Mouse (Mus musculus) skeletal muscle tissue, adult 2 months (tissue): ENCODE measurements around the gene Tacr1.

ENCODE experiments used
- DNase-seq: peaks from one replicate; pipeline ENCODE4 v3.0.0-alpha.2; 2012; ENCODE audit warnings: low read depth, low spot score

Gene Tacr1

DNA sequence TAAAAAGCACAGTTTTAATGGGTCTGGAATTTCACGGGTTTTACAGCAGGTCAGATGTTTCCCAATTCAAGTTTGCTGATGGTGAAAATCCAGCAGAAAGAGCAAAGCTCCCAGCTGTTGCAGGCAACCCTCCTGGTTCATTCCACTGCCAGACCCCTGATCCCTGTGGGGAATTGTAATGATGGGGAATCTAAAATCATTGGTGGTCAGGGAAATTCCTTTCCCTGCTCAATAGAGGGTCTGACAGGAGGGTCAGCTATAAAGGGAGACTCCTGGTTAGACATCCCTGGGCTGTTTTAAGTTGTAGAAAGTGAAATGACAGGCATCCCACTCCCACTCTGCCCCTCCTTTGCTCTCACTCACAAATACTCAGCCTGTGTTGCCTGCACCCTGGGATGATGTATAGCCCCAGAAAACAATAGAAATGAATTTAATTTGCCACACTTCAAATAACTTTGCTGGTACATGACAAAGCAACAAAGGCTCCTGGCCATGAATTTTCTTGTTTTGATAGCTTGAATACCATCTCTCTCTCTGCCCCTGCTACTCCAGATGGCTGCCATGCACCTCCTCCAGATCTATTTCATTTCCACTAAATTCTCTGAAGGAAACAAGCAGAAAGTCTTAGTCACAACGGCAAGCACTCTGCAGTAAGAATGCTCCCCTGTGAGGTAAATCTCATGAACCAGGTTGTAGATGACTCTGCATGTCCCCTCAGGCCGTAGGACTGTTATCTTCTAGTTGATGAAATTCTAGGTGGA lies 123.2 kb downstream of the Tacr1 start:
- no peak for DNase-seq

DNA sequence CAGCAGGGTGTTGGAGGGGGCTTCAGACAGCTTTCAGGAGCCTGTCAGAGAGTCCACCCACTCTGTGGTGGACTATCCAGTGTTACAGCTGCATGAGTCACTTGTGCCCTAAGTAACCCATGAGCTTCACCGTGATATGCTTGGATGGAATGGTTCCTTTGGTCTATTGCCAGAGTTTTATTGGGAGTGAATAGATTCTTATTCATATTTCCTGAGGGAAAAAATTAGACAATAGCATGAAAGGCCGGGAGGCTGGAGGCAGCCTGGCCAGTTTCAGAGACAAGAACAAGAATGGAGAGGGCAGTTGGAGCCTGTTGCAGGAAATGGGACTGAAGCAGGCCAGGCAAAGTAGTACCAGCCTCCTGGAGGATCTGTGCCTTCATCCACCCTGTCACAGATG lies 126.5 kb downstream of the Tacr1 start:
- no peak for DNase-seq

DNA sequence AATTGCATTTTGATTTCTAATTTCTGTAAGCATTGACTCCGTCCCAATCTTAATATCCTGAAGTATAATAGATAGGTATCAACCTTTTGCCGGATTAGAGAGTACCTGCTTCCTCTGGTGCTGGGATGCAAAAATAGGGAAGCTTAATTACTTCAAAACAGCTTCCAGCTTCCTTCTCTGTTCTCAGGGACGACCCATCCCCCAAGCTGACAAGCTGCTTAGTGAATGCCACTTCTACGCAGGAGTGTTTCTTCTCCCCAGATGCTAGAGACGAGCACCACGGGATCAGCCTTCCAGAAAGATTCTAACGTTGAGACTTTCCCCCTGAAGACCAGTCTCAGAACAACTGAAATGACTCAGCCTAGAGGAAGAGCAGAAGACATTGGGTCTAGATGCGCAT lies 134.5 kb downstream of the Tacr1 start:
- no peak for DNase-seq

DNA sequence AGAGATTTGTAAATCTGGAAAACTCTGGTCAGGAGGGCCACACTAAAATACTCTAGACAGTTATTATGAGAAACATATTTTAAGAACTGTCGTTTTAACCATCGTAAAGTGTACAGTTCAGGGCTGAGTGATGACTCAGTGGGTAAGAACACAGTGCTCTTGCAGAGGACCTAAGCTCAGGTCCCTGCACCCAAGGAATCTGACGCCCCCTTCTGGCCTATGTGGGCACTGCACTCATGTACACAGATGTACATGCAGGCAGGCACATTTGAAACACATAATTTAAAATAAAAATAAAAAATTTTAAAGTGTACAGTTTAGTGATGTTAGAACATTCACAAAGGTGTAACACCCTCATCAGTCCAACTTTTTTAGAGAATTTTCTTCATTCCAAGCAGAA lies 147.1 kb downstream of the Tacr1 start:
- DNase-seq, result no peak

DNA sequence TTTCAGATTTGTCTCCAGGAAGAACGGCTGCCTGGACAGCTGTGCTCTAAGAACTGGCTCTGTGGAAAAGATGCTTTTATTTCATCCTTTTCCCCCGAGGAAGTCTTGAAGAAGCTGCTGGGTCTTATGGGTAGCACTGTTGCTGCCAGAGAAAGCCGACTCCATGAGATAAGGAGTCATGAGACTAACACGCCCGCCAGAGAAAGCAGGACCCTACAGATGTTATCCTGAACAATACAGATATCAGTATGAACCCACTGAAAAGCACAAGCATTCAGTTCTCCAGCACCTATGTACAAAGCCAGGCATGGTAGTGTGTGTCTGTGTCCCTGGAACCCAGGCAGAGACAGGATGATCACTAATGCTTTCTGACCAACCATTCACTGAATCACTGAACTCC lies 173.3 kb downstream of the Tacr1 start:
- no peak for DNase-seq

DNA sequence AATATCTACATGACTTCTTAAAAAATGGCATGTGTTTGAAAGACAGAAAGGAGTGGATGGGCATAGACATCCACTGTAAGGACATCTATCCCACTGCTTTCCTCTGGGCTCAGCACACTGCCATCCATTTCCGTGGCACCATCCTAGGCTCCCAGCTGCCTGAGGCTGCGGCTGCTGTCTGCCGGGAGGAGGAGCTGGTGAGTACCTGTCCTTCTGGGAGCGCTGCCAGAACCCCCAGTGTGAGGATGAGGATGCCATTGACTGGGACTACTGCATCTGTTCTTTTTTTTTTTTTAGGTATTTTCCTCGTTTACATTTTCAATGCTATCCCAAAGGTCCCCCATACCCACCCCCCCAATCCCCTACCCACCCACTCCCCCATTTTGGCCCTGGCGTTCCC lies 183.3 kb downstream of the Tacr1 start:
- DNase-seq, result no peak

DNA sequence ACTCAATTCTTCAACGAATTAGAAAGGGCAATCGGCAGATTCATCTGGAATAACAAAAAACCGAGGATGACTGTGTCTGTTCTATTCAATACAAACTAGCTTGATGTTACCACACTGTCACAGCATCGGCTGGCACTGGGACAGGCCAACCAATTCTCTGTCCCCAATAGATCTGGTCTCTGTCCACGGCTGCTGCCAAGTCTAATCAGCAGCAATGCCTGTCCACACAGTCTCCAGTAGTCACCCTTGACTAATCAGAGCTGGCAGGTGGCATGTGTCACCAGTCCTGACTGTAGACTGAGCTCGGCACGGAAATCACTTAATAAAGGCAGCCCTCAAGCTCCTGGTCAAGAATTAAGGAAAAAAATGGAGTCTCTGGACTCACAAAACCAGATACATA lies 187.3 kb downstream of the Tacr1 start:
- DNase-seq, result no peak

DNA sequence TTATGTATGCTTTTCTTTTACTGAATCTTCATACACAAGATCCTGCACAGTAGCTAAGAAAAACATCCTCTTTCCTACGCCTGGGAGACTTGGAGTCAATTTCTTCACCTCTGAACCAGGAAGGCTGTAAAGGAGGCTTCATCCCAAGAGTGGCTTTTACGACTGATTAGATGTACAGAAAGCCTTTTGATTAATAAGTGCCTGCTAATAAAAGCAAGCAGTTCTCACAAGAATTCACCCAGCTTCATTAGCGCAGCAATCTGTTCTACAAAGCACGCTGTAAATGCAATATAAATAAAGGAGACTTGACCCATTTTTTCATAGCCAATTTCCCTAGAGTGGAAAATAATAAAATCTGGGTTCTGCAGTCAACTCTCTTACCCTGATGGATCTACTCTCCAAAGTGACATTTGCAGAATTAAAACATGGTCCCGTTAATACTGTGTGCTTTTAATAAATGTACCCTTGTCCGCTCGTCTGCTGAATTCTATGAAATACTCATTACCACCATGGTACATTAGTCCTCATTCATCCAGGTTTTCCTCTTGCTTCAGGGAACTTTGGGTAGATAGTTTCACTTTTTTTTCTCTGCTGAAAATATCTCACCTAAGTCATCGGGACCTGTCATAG lies 193.4 kb downstream of the Tacr1 start:
- no peak for DNase-seq

DNA sequence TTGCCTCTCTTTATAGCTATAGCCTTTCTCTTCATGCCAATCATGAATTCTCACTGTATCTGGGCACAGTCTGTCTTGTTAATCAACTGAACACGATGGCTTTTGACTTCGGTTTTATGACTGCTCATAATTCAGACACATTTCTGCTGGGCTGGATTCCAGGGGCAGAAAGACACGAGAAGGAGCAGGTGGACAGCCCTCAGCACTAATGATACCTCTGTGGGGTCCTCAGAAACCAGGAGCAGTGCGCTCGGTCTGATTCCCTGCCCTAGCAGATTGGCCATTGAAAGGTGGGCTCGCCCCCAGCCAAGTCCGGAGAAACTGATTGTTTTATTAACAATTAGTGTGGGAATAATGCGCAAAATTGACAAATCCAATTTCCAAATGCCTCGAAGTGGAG lies 201.1 kb downstream of the Tacr1 start:
- DNase-seq, result no peak

DNA sequence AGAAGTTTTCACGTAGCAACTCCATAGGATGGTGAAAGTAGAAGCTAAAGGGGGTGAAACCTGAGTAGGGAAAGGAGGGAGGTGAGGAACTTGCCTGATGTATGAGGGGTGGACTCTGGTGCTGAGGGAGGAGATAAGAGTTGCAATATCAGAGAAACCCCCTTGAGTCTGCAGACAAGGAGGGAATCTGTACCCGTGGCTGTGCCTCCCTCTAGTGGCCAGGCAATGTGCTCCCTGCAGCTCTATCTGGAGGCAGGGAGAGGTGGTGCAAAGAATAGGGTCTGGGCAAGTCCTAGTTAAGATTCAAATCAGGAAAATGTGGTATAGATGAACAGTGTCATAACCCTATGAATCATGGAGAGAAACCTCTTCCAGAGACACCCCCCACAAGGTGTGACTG lies 201.5 kb downstream of the Tacr1 start:
- no peak for DNase-seq

DNA sequence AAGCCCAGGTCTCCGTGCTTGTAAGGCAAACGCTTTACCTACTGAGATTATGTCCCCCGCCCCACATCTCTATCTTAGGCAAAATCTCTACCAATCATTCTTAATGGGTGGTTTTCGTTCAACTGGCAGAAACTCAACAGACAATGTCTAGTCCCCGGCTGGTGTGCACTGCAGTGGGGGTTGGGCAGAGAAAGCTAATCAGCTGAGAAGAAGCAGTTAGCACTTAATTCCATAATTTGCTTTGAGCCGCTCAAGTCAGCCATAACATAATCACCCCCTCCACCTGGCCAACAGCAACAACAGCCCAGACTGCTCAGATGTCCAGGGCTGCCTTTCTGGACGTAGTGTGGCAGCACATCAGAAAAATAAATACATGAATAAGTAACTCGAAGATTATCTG lies 202.7 kb downstream of the Tacr1 start:
- no peak for DNase-seq

DNA sequence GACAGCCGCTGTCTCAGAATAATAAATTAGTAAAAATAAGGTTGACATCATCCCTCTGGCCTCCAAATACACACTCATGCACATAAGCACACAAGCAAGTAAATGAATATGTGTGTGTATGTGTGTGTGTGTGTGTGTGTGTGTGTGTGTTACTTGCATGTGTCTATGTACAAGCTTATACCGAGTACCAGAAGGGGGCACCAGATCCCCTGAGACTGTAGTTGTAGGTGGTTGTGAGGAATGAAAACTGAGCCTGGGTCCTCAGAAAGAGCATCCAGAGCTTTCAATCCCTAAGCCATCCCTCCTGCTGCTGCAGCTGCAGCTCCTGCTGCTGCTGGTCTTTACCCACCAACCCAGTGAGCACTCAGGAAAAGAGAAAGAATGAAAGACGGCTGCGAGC lies 206.6 kb downstream of the Tacr1 start:
- DNase-seq, result no peak

DNA sequence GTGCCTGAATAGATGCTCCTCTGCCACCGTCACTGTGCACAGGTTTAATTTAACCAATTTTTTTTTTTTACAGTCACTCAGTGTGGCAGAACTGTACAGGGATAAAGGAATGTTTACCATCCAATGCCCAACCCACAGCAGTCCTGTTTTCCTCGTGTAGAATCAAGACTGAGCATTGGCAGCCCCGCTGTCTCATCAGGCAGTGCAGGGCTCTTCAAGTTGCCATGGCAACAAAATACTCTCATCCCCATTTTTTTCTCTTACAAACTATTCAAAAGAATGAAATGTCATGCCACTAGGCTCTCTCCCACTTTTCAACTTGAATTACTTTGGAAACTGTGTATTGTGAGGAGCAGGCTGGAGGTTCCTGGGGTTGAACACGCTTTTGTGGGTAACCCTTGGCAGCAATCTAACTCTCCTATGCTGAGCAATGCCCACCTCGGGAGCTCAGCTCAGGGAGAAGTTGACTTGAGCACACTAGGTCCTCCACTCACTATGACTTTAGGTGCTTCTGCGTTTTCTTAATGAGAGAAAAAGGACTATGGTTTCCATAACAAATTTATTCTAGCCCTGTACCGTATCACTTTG lies 207.3 kb downstream of the Tacr1 start:
- DNase-seq, result no peak
